Mouse (Mus musculus): ENCODE data around the gene Cap2. TPM values are rescaled to one million over a fixed set of nuclear protein-coding genes. Genes with fewer than 3 reads are reported as not detected.

Cap2 gene
- polyA plus RNA-seq, 1 experiment from 2014 or later, result 182 TPM

DNA sequence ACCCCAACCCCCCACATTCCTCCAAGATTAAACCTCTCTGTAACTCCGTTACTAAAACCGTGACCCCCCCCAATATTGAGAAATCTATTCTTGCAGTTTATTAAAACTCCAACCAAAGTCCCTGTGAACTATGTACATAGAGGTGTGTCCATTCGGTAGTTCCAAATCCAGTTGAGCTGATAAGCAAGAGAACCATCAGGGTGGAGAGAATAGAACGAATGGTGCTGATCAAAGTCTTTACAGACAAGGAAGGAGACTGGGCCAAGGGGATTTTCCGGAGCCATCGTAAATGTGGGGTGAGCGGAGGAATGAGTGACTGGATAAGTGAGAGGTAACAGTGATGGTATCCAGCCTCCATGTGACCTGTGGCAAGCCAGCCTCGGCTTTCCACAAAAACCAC lies 28.9 kb downstream of the Cap2 start:
- H3K9me3 ChIP-seq (replicated peaks; ENCODE audit: control insufficient read depth, low read length), result no peaks in the 10 kb centered on the region
- no peak overlapping the region for H3K9ac ChIP-seq (ENCODE audit: low read length)
- no peaks in the 10 kb centered on the region for H3K27me3 ChIP-seq (ENCODE audit: control insufficient read depth, insufficient read depth, low read length)
- H3K4me1 ChIP-seq (ENCODE audit: control insufficient read depth, insufficient read depth, low read length), result peaks cover 27% of the 10 kb centered on the region
- H3K4me2 ChIP-seq (ENCODE audit: low read depth, low read length), result no peak overlapping the region
- WGBS, result 45% methylated on average over 8 of the region's 8 CpGs
- ATAC-seq (replicated peaks; ENCODE audit: extremely low read depth, insufficient read depth, low FRiP score), result no peak
- H3K27ac ChIP-seq (ENCODE audit: low read length), result no peak overlapping the region; the same call in none of the 2 replicates
- no peak overlapping the region for H3K4me3 ChIP-seq (ENCODE audit: low read length)
- peaks cover 12% of the 10 kb centered on the region for H3K36me3 ChIP-seq (ENCODE audit: control insufficient read depth, insufficient read depth)

DNA sequence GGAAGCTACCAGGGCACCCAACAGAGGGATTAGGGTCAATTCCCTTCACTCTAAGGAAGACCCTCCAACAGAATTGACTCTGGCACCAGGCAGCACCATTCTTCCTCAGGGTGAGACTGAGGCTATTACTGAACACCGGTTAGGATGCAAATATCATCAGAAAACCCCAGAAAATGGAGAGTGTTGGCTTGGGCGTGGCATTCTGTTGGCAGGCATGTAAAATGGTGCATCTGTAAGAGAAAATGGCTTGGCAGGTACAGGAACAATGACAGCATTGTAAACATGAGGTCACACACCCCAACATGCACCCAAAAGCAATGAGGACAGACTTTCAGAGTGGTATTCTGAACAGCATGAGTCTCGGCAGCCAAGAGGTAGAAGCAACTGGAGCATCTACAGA lies 30.0 kb downstream of the Cap2 start:
- Histone ChIP-seq H3K4me3 (ENCODE audit: low read length) (no peak overlapping the region), H3K36me3 (ENCODE audit: control insufficient read depth, insufficient read depth) (peaks cover 7% of the 10 kb centered on the region), H3K27ac (ENCODE audit: low read length) (no peak overlapping the region), H3K4me1 (ENCODE audit: control insufficient read depth, insufficient read depth, low read length) (peaks cover 24% of the 10 kb centered on the region), H3K4me2 (ENCODE audit: low read depth, low read length) (no peak overlapping the region), H3K9ac (ENCODE audit: low read length) (no peak overlapping the region), H3K27me3 (ENCODE audit: control insufficient read depth, insufficient read depth, low read length) (no peaks in the 10 kb centered on the region), H3K9me3 (replicated peaks; ENCODE audit: control insufficient read depth, low read length) (no peaks in the 10 kb centered on the region)
- no peak for ATAC-seq (replicated peaks; ENCODE audit: extremely low read depth, insufficient read depth, low FRiP score)
- 89% methylated on average over 3 of the region's 3 CpGs for WGBS

DNA sequence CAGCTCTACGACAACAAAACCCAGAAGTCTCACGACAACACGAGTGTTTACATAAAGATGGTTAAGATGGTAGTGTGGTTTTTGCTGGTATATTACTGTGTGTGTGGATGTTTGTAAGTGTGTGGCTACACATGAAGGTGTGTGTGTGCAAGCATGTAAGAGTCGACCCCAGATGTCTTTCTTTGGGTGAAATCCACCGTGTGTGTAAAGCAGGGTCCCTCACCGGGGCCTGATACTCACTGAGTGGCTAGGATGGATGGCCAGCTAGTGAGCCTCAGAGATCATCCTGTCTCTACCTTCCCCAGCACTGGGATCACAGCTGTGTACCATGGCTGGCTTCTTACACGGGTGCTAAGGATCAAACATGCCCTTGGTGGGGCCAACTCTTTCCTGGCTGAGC lies 30.6 kb downstream of the Cap2 start:
- no peak overlapping the region for H3K4me3 ChIP-seq (ENCODE audit: low read length)
- no peak overlapping the region for H3K4me2 ChIP-seq (ENCODE audit: low read depth, low read length)
- H3K27me3 ChIP-seq (ENCODE audit: control insufficient read depth, insufficient read depth, low read length), result no peaks in the 10 kb centered on the region
- H3K4me1 ChIP-seq (ENCODE audit: control insufficient read depth, insufficient read depth, low read length), result peaks cover 24% of the 10 kb centered on the region
- H3K27ac ChIP-seq (ENCODE audit: low read length), result no peak overlapping the region
- WGBS, result 84% methylated on average over 7 of the region's 7 CpGs
- ATAC-seq (replicated peaks; ENCODE audit: extremely low read depth, insufficient read depth, low FRiP score), result no peak
- no peak overlapping the region for H3K9ac ChIP-seq (ENCODE audit: low read length)
- H3K9me3 ChIP-seq (replicated peaks; ENCODE audit: control insufficient read depth, low read length), result no peaks in the 10 kb centered on the region
- peaks cover 6% of the 10 kb centered on the region for H3K36me3 ChIP-seq (ENCODE audit: control insufficient read depth, insufficient read depth)

DNA sequence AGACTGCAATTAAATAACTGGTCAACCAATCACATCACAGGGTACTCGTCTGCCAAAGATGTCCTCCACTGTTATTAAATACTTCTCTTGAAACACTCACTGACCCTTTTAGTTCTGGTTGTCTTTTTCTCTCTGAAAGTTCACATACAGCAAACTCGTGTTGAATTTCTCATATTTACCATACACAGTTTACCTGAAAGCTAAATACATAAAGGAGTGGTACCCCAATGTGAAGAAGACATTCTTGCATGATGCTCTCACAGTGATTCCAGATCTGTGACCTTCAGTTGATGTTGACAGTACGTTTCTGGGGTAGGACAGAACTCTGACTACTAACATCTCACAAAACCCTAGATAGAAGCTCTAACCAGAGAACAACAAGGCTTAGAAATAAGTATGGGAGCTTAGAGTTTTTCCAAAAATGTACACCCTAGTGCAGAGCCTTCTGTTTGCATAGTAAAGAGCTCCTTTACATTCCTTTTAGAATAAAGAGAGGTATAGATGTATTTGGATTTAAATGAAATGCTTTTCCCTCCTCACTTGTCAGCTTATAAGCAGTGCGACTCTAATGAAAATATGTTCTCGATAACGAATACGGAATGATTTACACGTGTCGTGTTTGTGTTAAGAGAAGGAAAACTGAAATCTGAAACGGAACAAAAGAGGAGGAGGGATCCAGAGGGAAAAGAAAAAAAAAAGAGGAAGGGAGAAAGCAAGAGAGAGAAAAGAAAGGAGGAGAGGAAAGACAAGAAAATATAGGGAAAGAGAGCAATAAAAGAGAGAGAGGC lies 31.9 kb downstream of the Cap2 start:
- Histone ChIP-seq H3K4me1 (ENCODE audit: control insufficient read depth, insufficient read depth, low read length) (peaks cover 24% of the 10 kb centered on the region), H3K27me3 (ENCODE audit: control insufficient read depth, insufficient read depth, low read length) (no peaks in the 10 kb centered on the region), H3K36me3 (ENCODE audit: control insufficient read depth, insufficient read depth) (peaks cover 4% of the 10 kb centered on the region; the same call in 1 of the 2 replicates), H3K27ac (ENCODE audit: low read length) (peak overlapping the region; percentile 48), H3K9ac (ENCODE audit: low read length) (no peak overlapping the region), H3K9me3 (replicated peaks; ENCODE audit: control insufficient read depth, low read length) (no peaks in the 10 kb centered on the region), H3K4me3 (ENCODE audit: low read length) (no peak overlapping the region), H3K4me2 (ENCODE audit: low read depth, low read length) (no peak overlapping the region)
- ATAC-seq (replicated peaks; ENCODE audit: extremely low read depth, insufficient read depth, low FRiP score), result no peak
- 63% methylated on average over 10 of the region's 10 CpGs for WGBS

DNA sequence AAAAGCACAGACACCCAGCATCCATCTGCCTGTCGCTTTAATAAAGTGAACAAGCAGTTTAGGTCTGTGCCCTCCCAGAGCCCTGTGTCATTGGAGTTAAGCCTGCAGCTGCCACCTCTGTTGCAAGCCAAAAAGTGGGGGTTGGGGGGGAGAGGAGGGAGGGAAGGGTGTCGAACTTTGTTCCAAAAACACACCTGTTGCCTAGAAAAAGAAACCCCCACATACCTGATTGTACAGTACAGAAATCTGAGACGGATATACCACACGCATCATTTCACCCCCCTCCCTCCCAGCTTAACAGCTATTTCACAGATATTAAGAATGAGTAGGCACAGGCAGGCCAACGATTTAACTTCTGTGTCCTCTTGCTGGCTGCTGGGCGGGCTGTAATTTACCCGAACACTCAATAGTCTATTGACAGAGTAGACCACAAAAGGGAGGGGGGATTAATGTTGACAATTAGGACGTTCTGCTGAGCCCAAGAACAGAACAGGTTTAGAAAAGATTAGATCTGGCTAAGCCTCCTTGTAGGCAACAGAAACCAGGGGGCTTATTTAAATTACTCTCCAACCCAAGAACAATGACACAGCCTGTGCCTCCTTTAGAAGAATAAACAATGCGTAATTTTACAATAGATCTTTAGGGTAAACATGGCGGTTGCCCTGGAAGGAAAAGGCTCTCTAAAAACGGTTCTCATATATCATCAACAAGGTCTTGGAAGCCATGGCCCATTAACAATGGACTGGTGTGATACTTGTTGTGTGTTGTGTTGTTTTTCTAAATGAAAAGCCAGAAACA lies 32.7 kb downstream of the Cap2 start:
- H3K4me3 ChIP-seq (ENCODE audit: low read length), result no peak overlapping the region
- 42% methylated on average over 11 of the region's 11 CpGs for WGBS
- no peak overlapping the region for H3K4me2 ChIP-seq (ENCODE audit: low read depth, low read length)

DNA sequence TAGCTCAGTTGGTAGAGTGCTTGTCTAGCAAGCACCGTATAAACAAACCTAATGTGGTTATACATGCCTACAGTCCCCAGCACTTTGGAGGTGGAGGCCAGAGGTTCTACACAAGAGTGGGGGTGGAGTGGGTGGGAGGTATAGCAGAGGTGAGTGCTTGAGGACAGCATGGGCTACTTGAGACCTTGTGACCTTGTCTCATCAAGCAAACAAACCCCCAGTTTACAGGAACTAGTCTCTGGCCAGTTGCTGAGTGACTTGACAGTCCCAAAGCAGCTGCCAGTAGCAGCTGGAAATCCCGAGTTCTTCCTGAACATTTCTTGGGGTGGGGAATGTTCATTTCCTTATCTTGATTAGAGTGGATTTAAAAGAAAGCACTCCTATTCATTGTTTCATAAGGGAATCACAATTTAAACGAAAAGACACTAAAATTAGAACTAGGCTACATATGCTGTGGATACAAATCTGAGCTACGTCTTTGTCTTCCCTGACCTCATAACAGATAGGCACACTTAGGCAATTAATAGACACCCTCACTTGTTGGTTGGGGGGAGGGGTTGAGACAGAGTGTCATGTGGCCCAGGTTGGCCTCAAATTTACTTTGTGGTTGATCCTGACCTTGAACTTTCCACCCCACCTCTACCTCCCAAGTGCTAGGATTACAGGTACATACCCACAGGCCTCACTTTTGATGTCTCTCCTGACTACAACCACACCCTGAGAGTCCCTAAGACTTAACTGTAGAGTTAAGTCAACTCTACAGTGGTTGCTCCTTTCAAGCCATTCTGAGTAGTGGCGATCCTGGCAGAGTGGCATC lies 33.5 kb downstream of the Cap2 start:
- no peak for ATAC-seq (replicated peaks; ENCODE audit: extremely low read depth, insufficient read depth, low FRiP score)
- peaks cover 19% of the 10 kb centered on the region for H3K4me1 ChIP-seq (ENCODE audit: control insufficient read depth, insufficient read depth, low read length)
- no peak overlapping the region for H3K27ac ChIP-seq (ENCODE audit: low read length)

More for the DNA sequence above, 32.7 kb downstream of the Cap2 start:
- Histone ChIP-seq H3K27me3 (ENCODE audit: control insufficient read depth, insufficient read depth, low read length) (no peaks in the 10 kb centered on the region), H3K9me3 (replicated peaks; ENCODE audit: control insufficient read depth, low read length) (no peaks in the 10 kb centered on the region), H3K4me1 (ENCODE audit: control insufficient read depth, insufficient read depth, low read length) (peaks cover 24% of the 10 kb centered on the region), H3K36me3 (ENCODE audit: control insufficient read depth, insufficient read depth) (peaks cover 6% of the 10 kb centered on the region; the same call in 1 of the 2 replicates), H3K27ac (ENCODE audit: low read length) (peak overlapping the region; percentile 48), H3K9ac (ENCODE audit: low read length) (no peak overlapping the region)
- ATAC-seq (replicated peaks; ENCODE audit: extremely low read depth, insufficient read depth, low FRiP score), result no peak

DNA sequence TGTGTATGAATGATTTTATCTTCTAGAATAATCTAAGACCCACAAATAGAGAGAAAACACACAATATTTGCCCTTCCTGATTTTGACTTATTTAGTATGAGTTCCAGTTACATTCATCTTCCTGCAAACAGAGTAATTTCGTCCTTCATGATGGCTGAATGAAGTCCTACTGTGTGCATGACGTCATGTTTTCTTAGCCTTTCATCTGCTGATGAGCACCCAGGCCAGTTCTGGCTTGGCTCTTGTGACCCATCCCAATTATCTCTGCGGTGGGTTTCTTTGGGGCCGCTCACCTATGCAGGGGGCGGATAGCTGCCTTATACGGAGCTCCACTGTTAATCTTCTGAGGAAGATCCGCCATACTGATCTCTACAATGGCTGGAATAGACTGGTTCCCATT lies 37.6 kb downstream of the Cap2 start:
- Histone ChIP-seq H3K36me3 (ENCODE audit: control insufficient read depth, insufficient read depth) (0 out of 2 replicates have a peak, but pooled peaks cover 2% of the 10 kb centered on the region), H3K27ac (ENCODE audit: low read length) (no peak overlapping the region), H3K4me3 (ENCODE audit: low read length) (no peak overlapping the region), H3K4me1 (ENCODE audit: control insufficient read depth, insufficient read depth, low read length) (peaks cover 13% of the 10 kb centered on the region; the same call in 1 of the 2 replicates), H3K4me2 (ENCODE audit: low read depth, low read length) (no peak overlapping the region), H3K27me3 (ENCODE audit: control insufficient read depth, insufficient read depth, low read length) (no peaks in the 10 kb centered on the region), H3K9ac (ENCODE audit: low read length) (no peak overlapping the region), H3K9me3 (replicated peaks; ENCODE audit: control insufficient read depth, low read length) (no peaks in the 10 kb centered on the region)
- no peak for ATAC-seq (replicated peaks; ENCODE audit: extremely low read depth, insufficient read depth, low FRiP score)
- WGBS, result 91% methylated on average over 7 of the region's 7 CpGs

More for the DNA sequence above, 33.5 kb downstream of the Cap2 start:
- Histone ChIP-seq H3K27me3 (ENCODE audit: control insufficient read depth, insufficient read depth, low read length) (no peaks in the 10 kb centered on the region), H3K9ac (ENCODE audit: low read length) (no peak overlapping the region), H3K4me3 (ENCODE audit: low read length) (no peak overlapping the region), H3K4me2 (ENCODE audit: low read depth, low read length) (no peak overlapping the region), H3K36me3 (ENCODE audit: control insufficient read depth, insufficient read depth) (peaks cover 6% of the 10 kb centered on the region; the same call in 1 of the 2 replicates), H3K9me3 (replicated peaks; ENCODE audit: control insufficient read depth, low read length) (no peaks in the 10 kb centered on the region)
- WGBS, result 60% methylated on average over 5 of the region's 5 CpGs

DNA sequence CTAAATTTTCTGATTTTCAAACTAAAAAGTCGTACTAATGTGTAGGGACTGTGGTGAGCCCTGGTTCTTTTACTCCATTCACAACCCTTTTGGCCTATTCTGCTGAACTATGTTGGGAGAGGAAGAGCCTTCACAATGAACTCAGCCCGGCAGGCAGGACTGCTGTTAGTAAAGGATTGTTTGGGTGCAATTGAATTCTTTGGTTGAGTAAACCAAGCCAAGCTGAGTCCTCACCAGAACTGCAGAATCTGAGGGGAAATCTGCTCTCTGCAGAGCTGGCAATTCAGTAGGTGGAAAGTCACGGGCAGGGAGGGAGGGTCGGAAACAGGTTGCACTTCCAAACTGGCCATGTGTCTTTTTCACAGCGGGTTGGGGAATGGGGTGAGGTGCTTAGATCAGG lies 39.3 kb downstream of the Cap2 start:
- H3K36me3 ChIP-seq (ENCODE audit: control insufficient read depth, insufficient read depth), result 0 out of 2 replicates have a peak, but pooled peaks cover 2% of the 10 kb centered on the region
- H3K4me1 ChIP-seq (ENCODE audit: control insufficient read depth, insufficient read depth, low read length), result peaks cover 4% of the 10 kb centered on the region; the same call in 1 of the 2 replicates
- no peak for ATAC-seq (replicated peaks; ENCODE audit: extremely low read depth, insufficient read depth, low FRiP score)
- no peaks in the 10 kb centered on the region for H3K27me3 ChIP-seq (ENCODE audit: control insufficient read depth, insufficient read depth, low read length)
- no peak overlapping the region for H3K27ac ChIP-seq (ENCODE audit: low read length)
- no peak overlapping the region for H3K4me3 ChIP-seq (ENCODE audit: low read length)
- no peak overlapping the region for H3K9ac ChIP-seq (ENCODE audit: low read length)
- WGBS, result 87% methylated on average over 5 of the region's 5 CpGs
- H3K9me3 ChIP-seq (replicated peaks; ENCODE audit: control insufficient read depth, low read length), result no peaks in the 10 kb centered on the region
- no peak overlapping the region for H3K4me2 ChIP-seq (ENCODE audit: low read depth, low read length)
